Mouse (Mus musculus) neural tube, embryonic 11.5 days (tissue): ENCODE measurements at regions not wholly inside any gene's neighbourhood (a gene's known extent, or its start where the extent isn't known, plus 50 kb on each side); places are given as distances from the start of the nearest gene placed in this dataset.

Experiments used
- ATAC-seq: fragments of 200-750 bp; cut with Nextera tagmentation; 2 replicates; pipeline ENCODE4 v1.8.0; 2017; ENCODE audit warnings: moderate number of reproducible peaks, mild to moderate bottlenecking, moderate TSS enrichment, moderate library complexity; ENCODE audit not compliant: insufficient read depth, low FRiP score, low TSS enrichment
- DNase-seq: peaks from one replicate; pipeline ENCODE4 v3.0.0-alpha.2; 2015; ENCODE audit warnings: low spot score
- H3K27ac ChIP-seq: fragments of 300-500 bp; sonication (generic); 2 replicates; pipeline ENCODE4 v1.5.1; 2014; ENCODE audit warnings: low read depth, mild to moderate bottlenecking, low read length
- H3K27me3 ChIP-seq: fragments of 300-500 bp; sonication (generic); 2 replicates; pipeline ENCODE4 v1.6.1; 2014; ENCODE audit warnings: mild to moderate bottlenecking, low read length, mixed read lengths; ENCODE audit not compliant: control insufficient read depth, insufficient read depth
- H3K36me3 ChIP-seq: fragments of 300-500 bp; sonication (generic); 2 replicates; pipeline ENCODE4 v1.6.1; 2014; ENCODE audit warnings: mild to moderate bottlenecking, low read length, moderate library complexity, mixed read lengths; ENCODE audit not compliant: control insufficient read depth, insufficient read depth
- H3K4me1 ChIP-seq: fragments of 300-500 bp; sonication (generic); 2 replicates; pipeline ENCODE4 v1.6.1; 2014; ENCODE audit warnings: low read length, mixed read lengths; ENCODE audit not compliant: control insufficient read depth, insufficient read depth
- H3K4me2 ChIP-seq: fragments of 300-500 bp; sonication (generic); 2 replicates; pipeline ENCODE4 v1.6.1; 2014; ENCODE audit warnings: low read depth, mild to moderate bottlenecking, moderate library complexity
- H3K4me3 ChIP-seq: fragments of 300-500 bp; sonication (generic); 2 replicates; pipeline ENCODE4 v1.5.1; 2014; ENCODE audit warnings: low read depth, low read length
- H3K9ac ChIP-seq: fragments of 300-500 bp; sonication (generic); 2 replicates; pipeline ENCODE4 v1.6.1; 2014; ENCODE audit warnings: mild to moderate bottlenecking, low read length
- H3K9me3 ChIP-seq: fragments of 300-500 bp; sonication (generic); 2 replicates; pipeline ENCODE4 v1.6.1; 2016; ENCODE audit warnings: low read length; ENCODE audit not compliant: control insufficient read depth
- WGBS: fragments of 180-500 bp; shearing (Covaris S2); extraction: QIAGEN DNeasy Blood & Tissue Kit; methylation state at CpG from one replicate; pipeline ENCODE4 v1.1.7; 2014; 5-methylcytosine and 5-hydroxymethylcytosine counted together

DNA sequence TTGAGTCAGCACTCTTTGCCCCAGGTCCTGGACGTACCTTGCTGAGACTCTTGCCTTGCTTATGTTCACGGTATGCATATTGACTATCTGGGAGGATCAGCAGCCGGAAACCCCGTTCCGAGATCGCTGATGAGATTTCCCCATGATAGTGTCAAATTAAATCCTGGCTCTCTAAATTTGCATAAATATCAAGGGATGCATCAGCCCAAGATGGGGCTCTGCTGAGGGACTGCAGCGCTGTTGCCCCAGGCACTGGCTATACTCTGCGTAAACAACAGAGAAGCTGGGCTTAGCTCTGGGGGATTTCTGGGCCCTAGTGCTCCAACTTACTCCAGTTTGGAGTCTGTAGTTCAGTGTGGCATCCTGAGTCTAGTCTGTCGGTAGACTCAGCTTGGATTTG is 641.1 kb upstream of the Sox9 start:
- Histone ChIP-seq H3K4me2 (no peak overlapping the region), H3K4me3 (no peak overlapping the region), H3K9me3 (no peaks in the 10 kb centered on the region), H3K9ac (no peak overlapping the region), H3K4me1 (no peaks in the 10 kb centered on the region; the same call in 1 of the 2 replicates), H3K27me3 (no peaks in the 10 kb centered on the region), H3K36me3 (no peaks in the 10 kb centered on the region), H3K27ac (no peak overlapping the region)
- DNase-seq (no peak), ATAC-seq (no peak)
- 87% methylated on average over 9 of the region's 9 CpGs for WGBS

DNA sequence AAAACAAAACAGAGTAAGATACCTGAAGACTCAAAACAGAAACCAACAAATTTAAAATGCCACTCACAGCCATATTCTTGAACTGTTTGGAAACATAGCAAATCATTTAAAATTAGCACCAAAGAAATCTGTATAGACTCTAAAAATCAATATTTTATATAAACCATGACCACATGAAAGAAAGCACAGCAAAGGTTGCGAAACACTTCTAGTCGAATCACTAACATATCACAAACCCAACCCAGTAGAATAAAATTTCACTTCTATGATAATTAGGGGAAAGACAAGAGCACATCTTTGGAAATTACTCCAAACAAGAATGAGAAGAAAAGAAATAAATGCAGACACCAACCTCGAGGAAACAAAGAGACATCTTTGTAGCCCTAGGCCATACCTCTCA is 630.0 kb upstream of the Sox9 start:
- DNase-seq (no peak), ATAC-seq (no peak)
- H3K9me3 ChIP-seq, result no peaks in the 10 kb centered on the region
- H3K27me3 ChIP-seq, result no peaks in the 10 kb centered on the region
- H3K36me3 ChIP-seq, result no peaks in the 10 kb centered on the region
- no peak overlapping the region for H3K9ac ChIP-seq
- no peak overlapping the region for H3K4me2 ChIP-seq
- H3K4me3 ChIP-seq, result no peak overlapping the region
- WGBS, result 92% methylated on average over 3 of the region's 3 CpGs
- H3K4me1 ChIP-seq, result no peaks in the 10 kb centered on the region
- no peak overlapping the region for H3K27ac ChIP-seq

DNA sequence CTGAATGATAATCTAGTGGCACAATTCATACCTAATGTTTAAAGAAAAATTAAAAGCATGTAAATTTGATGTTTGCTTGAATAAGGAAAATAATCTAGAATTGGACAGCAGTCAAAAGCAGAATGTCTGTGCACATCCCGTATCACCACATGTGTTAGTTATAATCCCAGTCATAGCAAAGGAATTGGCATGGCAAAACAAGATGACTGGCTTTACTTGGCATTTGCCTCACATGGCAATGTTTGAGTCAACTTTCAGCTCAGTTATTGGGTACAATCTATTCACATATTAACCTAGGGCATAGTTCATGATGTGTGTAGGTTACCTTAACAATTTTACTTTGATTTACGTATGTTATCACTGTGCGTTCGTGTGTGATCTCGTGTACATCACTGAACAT is 628.8 kb upstream of the Sox9 start:
- Histone ChIP-seq H3K4me2 (no peak overlapping the region), H3K9ac (no peak overlapping the region), H3K36me3 (no peaks in the 10 kb centered on the region), H3K9me3 (no peaks in the 10 kb centered on the region), H3K4me3 (no peak overlapping the region), H3K27me3 (no peaks in the 10 kb centered on the region), H3K4me1 (no peaks in the 10 kb centered on the region), H3K27ac (no peak overlapping the region)
- 95% methylated on average over 5 of the region's 5 CpGs for WGBS
- no peak for ATAC-seq
- no peak for DNase-seq

DNA sequence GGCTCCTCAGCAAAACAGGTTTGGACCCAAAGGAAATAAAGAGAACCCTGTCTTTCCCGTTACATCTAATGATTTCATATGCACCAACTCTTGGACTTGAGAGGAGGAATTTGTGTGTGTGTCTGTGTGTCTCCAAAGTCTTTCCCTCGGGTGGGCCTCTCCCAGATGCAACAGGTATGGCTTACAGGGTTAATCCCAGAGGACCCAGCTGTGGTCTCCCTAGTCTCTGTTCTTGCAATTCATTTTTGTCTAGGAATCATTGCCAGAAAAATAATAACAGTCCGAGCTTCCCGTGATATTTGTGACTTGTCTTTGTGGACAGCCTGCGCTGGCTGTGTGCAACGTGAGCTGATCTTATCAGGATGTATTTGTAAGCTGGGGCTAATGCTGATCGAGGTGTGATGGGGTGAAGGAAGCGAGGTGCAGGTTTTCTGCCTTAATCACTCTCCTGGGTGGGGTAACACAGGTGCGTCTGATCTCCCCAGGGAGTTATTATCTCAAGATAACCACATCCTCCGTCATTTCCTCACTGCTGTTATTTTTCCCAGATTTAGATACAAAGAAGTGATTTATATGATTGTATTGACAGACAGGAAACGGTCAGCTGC is 627.2 kb upstream of the Sox9 start:
- no peaks in the 10 kb centered on the region for H3K27me3 ChIP-seq
- no peak overlapping the region for H3K9ac ChIP-seq
- WGBS, result 64% methylated on average over 11 of the region's 11 CpGs
- no peak overlapping the region for H3K27ac ChIP-seq
- no peaks in the 10 kb centered on the region for H3K9me3 ChIP-seq
- H3K36me3 ChIP-seq, result no peaks in the 10 kb centered on the region
- DNase-seq (no peak), ATAC-seq (no peak)
- no peak overlapping the region for H3K4me3 ChIP-seq
- H3K4me2 ChIP-seq, result no peak overlapping the region
- H3K4me1 ChIP-seq, result no peaks in the 10 kb centered on the region

DNA sequence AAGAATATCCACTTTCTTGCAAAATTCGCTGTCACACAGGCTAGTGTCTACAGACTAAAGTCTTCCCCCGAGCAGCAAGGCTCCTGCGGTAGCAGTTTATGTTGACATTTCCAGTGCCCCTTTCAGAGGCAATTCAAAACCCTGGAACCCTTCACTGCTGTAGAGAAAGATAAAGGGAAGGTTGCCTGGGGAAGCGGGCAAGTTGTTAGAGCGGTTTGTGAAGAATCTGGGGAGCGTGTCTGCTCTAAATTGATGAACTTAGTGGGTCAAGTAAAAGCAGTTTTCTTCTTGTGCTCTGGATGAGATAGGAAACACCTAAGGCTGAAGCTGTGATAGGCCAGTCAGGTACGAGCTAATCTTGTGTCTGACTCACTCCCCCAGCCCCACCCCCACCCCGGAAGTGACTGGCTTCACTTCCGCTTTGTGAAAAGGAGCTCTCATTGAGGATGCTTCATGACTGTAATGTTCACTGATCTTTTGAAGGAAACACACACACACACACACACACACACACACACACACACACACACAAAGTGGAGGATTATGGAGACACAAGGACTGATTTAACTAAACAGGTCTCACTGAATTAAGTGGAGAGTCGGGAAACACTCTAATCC is 626.6 kb upstream of the Sox9 start:
- Histone ChIP-seq H3K4me2 (no peak overlapping the region), H3K27ac (no peak overlapping the region), H3K4me1 (no peaks in the 10 kb centered on the region), H3K36me3 (no peaks in the 10 kb centered on the region), H3K4me3 (no peak overlapping the region), H3K9ac (no peak overlapping the region), H3K27me3 (no peaks in the 10 kb centered on the region), H3K9me3 (no peaks in the 10 kb centered on the region)
- DNase-seq (no peak), ATAC-seq (no peak)
- WGBS, result 44% methylated on average over 10 of the region's 10 CpGs

DNA sequence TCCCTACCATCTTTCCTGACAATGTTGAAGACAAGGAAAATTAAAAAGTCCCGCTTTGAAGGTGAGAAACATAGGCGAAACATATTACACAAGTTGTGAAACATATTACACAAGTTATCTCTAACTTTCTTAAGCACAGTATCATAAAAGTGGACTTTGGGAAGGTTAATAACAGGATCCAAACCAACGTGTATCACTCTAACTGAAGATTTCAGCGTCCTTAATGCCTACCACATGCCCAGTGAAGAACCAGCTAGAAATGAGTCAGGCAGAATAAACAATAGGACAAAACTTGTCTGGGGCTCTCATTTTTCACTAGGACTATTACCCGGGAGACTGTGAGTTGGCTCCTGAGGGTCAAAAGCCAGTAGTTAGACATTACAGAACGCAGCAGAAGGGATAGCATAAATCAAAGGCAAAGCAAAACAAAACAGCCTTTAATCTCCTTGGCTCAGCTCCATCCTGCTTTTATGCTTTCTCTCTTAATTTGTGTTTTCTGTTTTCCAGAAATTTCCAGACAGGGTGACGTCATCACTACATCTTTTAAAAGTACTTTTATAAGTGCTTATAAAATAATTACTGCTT is 618.3 kb upstream of the Sox9 start:
- Histone ChIP-seq H3K4me1 (no peaks in the 10 kb centered on the region), H3K27ac (no peak overlapping the region), H3K36me3 (no peaks in the 10 kb centered on the region), H3K4me2 (no peak overlapping the region), H3K9ac (no peak overlapping the region), H3K4me3 (no peak overlapping the region), H3K27me3 (no peaks in the 10 kb centered on the region), H3K9me3 (no peaks in the 10 kb centered on the region)
- 45% methylated on average over 7 of the region's 7 CpGs for WGBS
- no peak for ATAC-seq
- no peak for DNase-seq

DNA sequence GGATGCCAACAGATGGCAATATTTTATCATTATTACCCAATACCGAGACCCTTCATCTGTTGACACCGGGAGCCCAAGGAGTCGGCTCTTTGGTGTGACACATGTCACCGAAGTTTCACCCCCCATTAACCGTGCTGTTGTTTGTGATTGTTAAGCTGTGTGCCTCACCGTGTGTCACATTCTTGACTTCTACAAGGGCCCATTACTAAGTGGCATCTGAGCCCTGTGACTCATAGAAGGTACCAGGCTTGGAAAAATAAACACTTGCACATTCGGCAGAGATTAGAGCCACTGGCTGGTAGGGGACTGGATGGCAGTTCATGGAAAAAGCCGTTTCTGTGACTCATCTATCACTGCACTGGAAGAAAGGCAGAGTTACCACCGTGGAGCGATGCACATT is 608.4 kb upstream of the Sox9 start:
- Histone ChIP-seq H3K4me2 (no peak overlapping the region), H3K4me3 (no peak overlapping the region), H3K4me1 (no peaks in the 10 kb centered on the region), H3K9ac (no peak overlapping the region), H3K27me3 (no peaks in the 10 kb centered on the region), H3K27ac (no peak overlapping the region), H3K9me3 (no peaks in the 10 kb centered on the region), H3K36me3 (no peaks in the 10 kb centered on the region)
- ATAC-seq, result no peak
- DNase-seq, result no peak
- WGBS, result 61% methylated on average over 10 of the region's 10 CpGs

DNA sequence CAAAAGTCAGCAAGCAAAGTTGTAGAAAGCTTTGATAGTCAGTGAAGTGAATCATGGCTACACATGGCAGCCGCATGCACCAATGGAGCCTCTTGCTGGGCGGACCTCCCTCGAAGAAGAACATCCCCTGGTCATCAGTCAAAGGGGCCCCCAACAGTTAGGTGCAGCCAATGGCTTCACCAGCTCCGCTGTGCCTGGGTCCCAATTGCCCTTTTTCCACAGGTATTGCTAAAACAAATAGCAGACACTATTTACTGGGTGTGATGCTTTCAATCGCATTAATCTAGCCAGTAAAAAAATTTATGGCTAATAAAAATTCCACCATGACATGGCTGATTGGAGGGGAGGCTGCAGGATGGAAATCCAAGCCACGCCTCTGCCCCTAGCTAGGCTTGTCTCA is 606.7 kb upstream of the Sox9 start:
- Histone ChIP-seq H3K9me3 (no peaks in the 10 kb centered on the region), H3K4me2 (no peak overlapping the region), H3K4me3 (no peak overlapping the region), H3K4me1 (no peaks in the 10 kb centered on the region), H3K36me3 (no peaks in the 10 kb centered on the region), H3K27me3 (no peaks in the 10 kb centered on the region), H3K27ac (no peak overlapping the region), H3K9ac (no peak overlapping the region)
- DNase-seq, result peak; percentile 32
- no peak for ATAC-seq
- WGBS, result 67% methylated on average over 6 of the region's 6 CpGs

DNA sequence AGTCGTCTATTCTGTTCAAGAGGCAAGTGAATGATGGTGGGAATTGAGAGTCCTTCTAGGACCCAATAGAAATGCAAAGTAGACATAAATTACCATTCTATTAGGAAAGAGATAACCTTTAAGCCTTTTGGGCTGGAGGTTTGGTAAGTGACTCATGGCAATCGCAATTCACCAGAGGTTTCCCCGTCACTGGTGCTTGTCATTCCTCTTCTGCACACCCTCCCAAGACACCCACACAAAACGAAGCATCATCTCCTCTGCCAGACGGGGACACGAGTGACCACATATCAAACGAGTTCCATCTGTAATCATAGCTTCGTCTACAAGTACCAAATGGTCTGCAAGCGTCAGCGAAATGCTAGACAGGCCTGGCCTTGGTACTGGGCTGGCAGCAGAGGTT is 601.4 kb upstream of the Sox9 start:
- Histone ChIP-seq H3K36me3 (no peaks in the 10 kb centered on the region), H3K9me3 (no peaks in the 10 kb centered on the region), H3K4me1 (no peaks in the 10 kb centered on the region), H3K4me3 (no peak overlapping the region), H3K27me3 (no peaks in the 10 kb centered on the region), H3K4me2 (no peak overlapping the region), H3K27ac (no peak overlapping the region), H3K9ac (no peak overlapping the region)
- 81% methylated on average over 10 of the region's 10 CpGs for WGBS
- ATAC-seq (no peak), DNase-seq (no peak)
